Mouse (Mus musculus): ENCODE data around the gene Setd3. TPM values are rescaled to one million over a fixed set of nuclear protein-coding genes. Genes with fewer than 3 reads are reported as not detected.

Setd3 gene
- polyA plus RNA-seq, 1 experiment from 2014 or later = 53.2 TPM

- no peaks in the 10 kb centered on the region for H3K9me3 ChIP-seq (replicated peaks; ENCODE audit: control insufficient read depth, low read length)
- WGBS (ENCODE audit: insufficient replicate concordance) = 73% methylated on average over 8 of the region's 8 CpGs
- ATAC-seq (ENCODE audit: low read depth) = no peak
- no peak overlapping the region for H3K4me2 ChIP-seq (ENCODE audit: low read depth, low read length)
- H3K36me3 ChIP-seq (ENCODE audit: control insufficient read depth, insufficient read depth) = no peaks in the 10 kb centered on the region
- no peak overlapping the region for H3K27ac ChIP-seq (ENCODE audit: low read length)
- no peaks in the 10 kb centered on the region for H3K4me1 ChIP-seq (ENCODE audit: control insufficient read depth, low read depth, low read length)
- no peak overlapping the region for H3K9ac ChIP-seq (ENCODE audit: low read depth, low read length)
- H3K4me3 ChIP-seq (ENCODE audit: low read depth, low read length) = no peak overlapping the region
- no peaks in the 10 kb centered on the region for H3K27me3 ChIP-seq (ENCODE audit: control insufficient read depth, insufficient read depth, low read depth, low read length)
Observed at GRCm38 (mm10) chr12:108097643-108098042, 81.5 kb downstream of the Setd3 start.

GRCm38 (mm10) chr12:108088253-108088652 lies 90.9 kb downstream of the Setd3 start:
- ATAC-seq (ENCODE audit: low read depth) = no peak
- Histone ChIP-seq H3K4me2 (ENCODE audit: low read depth, low read length) (no peak overlapping the region), H3K27ac (ENCODE audit: low read length) (no peak overlapping the region), H3K36me3 (ENCODE audit: control insufficient read depth, insufficient read depth) (no peaks in the 10 kb centered on the region), H3K9me3 (replicated peaks; ENCODE audit: control insufficient read depth, low read length) (no peaks in the 10 kb centered on the region), H3K4me3 (ENCODE audit: low read depth, low read length) (no peak overlapping the region), H3K4me1 (ENCODE audit: control insufficient read depth, low read depth, low read length) (no peaks in the 10 kb centered on the region), H3K9ac (ENCODE audit: low read depth, low read length) (no peak overlapping the region), H3K27me3 (ENCODE audit: control insufficient read depth, insufficient read depth, low read depth, low read length) (no peaks in the 10 kb centered on the region)
- WGBS (ENCODE audit: insufficient replicate concordance) = 33% methylated on average over 9 of the region's 9 CpGs

DNA sequence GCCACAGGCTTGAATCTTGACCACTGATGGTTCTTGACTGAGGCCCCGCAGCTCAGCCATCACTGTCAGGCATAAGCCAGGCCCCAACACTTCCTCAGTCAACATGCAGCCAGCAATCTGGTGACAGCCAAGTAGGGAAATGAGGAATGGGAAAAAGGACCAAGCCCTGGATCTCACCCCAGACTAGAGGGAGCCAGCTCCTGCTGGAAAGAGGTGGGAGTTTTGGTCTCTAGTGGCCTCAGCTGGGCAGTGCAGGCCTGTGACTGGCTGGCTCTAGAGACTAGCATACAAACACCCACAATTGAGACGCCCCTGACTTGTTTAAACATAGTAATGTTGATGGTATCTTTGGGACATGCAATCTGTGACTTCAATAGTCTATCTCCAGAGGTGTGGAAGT lies 91.6 kb downstream of the Setd3 start:
- Histone ChIP-seq H3K27me3 (ENCODE audit: control insufficient read depth, insufficient read depth, low read depth, low read length) (no peaks in the 10 kb centered on the region), H3K36me3 (ENCODE audit: control insufficient read depth, insufficient read depth) (no peaks in the 10 kb centered on the region), H3K4me1 (ENCODE audit: control insufficient read depth, low read depth, low read length) (no peaks in the 10 kb centered on the region), H3K9me3 (replicated peaks; ENCODE audit: control insufficient read depth, low read length) (no peaks in the 10 kb centered on the region), H3K27ac (ENCODE audit: low read length) (no peak overlapping the region), H3K4me2 (ENCODE audit: low read depth, low read length) (no peak overlapping the region), H3K4me3 (ENCODE audit: low read depth, low read length) (no peak overlapping the region), H3K9ac (ENCODE audit: low read depth, low read length) (no peak overlapping the region)
- no peak for ATAC-seq (ENCODE audit: low read depth)
- WGBS (ENCODE audit: insufficient replicate concordance) = 37% methylated on average over 2 of the region's 2 CpGs

GRCm38 (mm10) chr12:108078122-108078752 lies 100.9 kb downstream of the Setd3 start:
- Histone ChIP-seq H3K27me3 (ENCODE audit: control insufficient read depth, insufficient read depth, low read depth, low read length) (no peaks in the 10 kb centered on the region), H3K27ac (ENCODE audit: low read length) (no peak overlapping the region), H3K36me3 (ENCODE audit: control insufficient read depth, insufficient read depth) (no peaks in the 10 kb centered on the region), H3K4me3 (ENCODE audit: low read depth, low read length) (no peak overlapping the region), H3K9me3 (replicated peaks; ENCODE audit: control insufficient read depth, low read length) (no peaks in the 10 kb centered on the region), H3K9ac (ENCODE audit: low read depth, low read length) (no peak overlapping the region), H3K4me2 (ENCODE audit: low read depth, low read length) (no peak overlapping the region), H3K4me1 (ENCODE audit: control insufficient read depth, low read depth, low read length) (no peaks in the 10 kb centered on the region)
- no peak for ATAC-seq (ENCODE audit: low read depth)
- WGBS (ENCODE audit: insufficient replicate concordance) = 57% methylated on average over 10 of the region's 10 CpGs

- Histone ChIP-seq H3K36me3 (ENCODE audit: control insufficient read depth, insufficient read depth) (no peaks in the 10 kb centered on the region), H3K4me3 (ENCODE audit: low read depth, low read length) (no peak overlapping the region), H3K9me3 (replicated peaks; ENCODE audit: control insufficient read depth, low read length) (no peaks in the 10 kb centered on the region), H3K27ac (ENCODE audit: low read length) (no peak overlapping the region), H3K9ac (ENCODE audit: low read depth, low read length) (no peak overlapping the region), H3K27me3 (ENCODE audit: control insufficient read depth, insufficient read depth, low read depth, low read length) (no peaks in the 10 kb centered on the region), H3K4me2 (ENCODE audit: low read depth, low read length) (no peak overlapping the region), H3K4me1 (ENCODE audit: control insufficient read depth, low read depth, low read length) (no peaks in the 10 kb centered on the region)
- 41% methylated on average over 5 of the region's 5 CpGs for WGBS (ENCODE audit: insufficient replicate concordance)
- no peak for ATAC-seq (ENCODE audit: low read depth)
Observed at GRCm38 (mm10) chr12:108072907-108073306, 106.2 kb downstream of the Setd3 start.

GRCm38 (mm10) chr12:108070685-108071662 lies 108.1 kb downstream of the Setd3 start:
- Histone ChIP-seq H3K27me3 (ENCODE audit: control insufficient read depth, insufficient read depth, low read depth, low read length) (no peaks in the 10 kb centered on the region), H3K4me3 (ENCODE audit: low read depth, low read length) (no peak overlapping the region), H3K27ac (ENCODE audit: low read length) (no peak overlapping the region), H3K9me3 (replicated peaks; ENCODE audit: control insufficient read depth, low read length) (no peaks in the 10 kb centered on the region), H3K4me2 (ENCODE audit: low read depth, low read length) (no peak overlapping the region), H3K4me1 (ENCODE audit: control insufficient read depth, low read depth, low read length) (no peaks in the 10 kb centered on the region), H3K9ac (ENCODE audit: low read depth, low read length) (no peak overlapping the region), H3K36me3 (ENCODE audit: control insufficient read depth, insufficient read depth) (no peaks in the 10 kb centered on the region)
- WGBS (ENCODE audit: insufficient replicate concordance) = 52% methylated on average over 21 of the region's 21 CpGs
- ATAC-seq (ENCODE audit: low read depth) = no peak

GRCm38 (mm10) chr12:108069504-108069903 lies 109.6 kb downstream of the Setd3 start:
- Histone ChIP-seq H3K36me3 (ENCODE audit: control insufficient read depth, insufficient read depth) (no peaks in the 10 kb centered on the region), H3K9me3 (replicated peaks; ENCODE audit: control insufficient read depth, low read length) (no peaks in the 10 kb centered on the region), H3K4me3 (ENCODE audit: low read depth, low read length) (no peak overlapping the region), H3K4me1 (ENCODE audit: control insufficient read depth, low read depth, low read length) (no peaks in the 10 kb centered on the region), H3K27me3 (ENCODE audit: control insufficient read depth, insufficient read depth, low read depth, low read length) (no peaks in the 10 kb centered on the region), H3K9ac (ENCODE audit: low read depth, low read length) (no peak overlapping the region), H3K27ac (ENCODE audit: low read length) (no peak overlapping the region), H3K4me2 (ENCODE audit: low read depth, low read length) (no peak overlapping the region)
- WGBS (ENCODE audit: insufficient replicate concordance) = 58% methylated on average over 6 of the region's 6 CpGs
- no peak for ATAC-seq (ENCODE audit: low read depth)

DNA sequence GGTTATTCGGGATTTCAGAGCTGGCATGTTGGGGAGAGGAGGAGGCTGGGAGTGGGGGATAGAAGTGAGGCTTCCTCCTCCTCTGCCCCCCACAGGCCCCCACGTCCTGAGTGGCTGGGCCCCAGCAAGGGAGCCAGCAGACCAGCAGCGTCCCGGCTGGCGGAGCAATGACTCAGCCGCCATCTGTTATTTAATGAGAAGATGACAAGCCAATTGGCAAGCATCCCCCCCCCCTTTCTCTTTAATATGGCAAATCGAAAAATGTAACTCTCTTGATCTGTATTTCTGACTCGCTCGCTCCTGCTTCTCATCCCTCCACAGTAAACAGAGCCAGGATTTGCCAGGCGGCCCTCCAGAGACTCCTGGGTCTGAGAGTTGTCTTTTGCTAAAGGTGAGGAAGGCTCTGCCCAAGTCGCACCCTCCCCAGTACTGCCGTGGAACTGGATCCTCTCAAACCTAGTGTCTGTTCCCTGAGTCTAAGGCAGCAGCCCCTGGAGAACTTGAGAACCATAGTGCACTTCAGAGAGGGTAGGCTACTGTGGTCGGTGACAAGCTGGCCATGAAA lies 111.2 kb downstream of the Setd3 start:
- no peaks in the 10 kb centered on the region for H3K36me3 ChIP-seq (ENCODE audit: control insufficient read depth, insufficient read depth)
- H3K4me3 ChIP-seq (ENCODE audit: low read depth, low read length) = no peak overlapping the region
- H3K27ac ChIP-seq (ENCODE audit: low read length) = no peak overlapping the region
- no peak overlapping the region for H3K4me2 ChIP-seq (ENCODE audit: low read depth, low read length)
- no peak overlapping the region for H3K9ac ChIP-seq (ENCODE audit: low read depth, low read length)
- WGBS (ENCODE audit: insufficient replicate concordance) = 61% methylated on average over 13 of the region's 13 CpGs
- H3K4me1 ChIP-seq (ENCODE audit: control insufficient read depth, low read depth, low read length) = no peaks in the 10 kb centered on the region
- no peak for ATAC-seq (ENCODE audit: low read depth)
- no peaks in the 10 kb centered on the region for H3K9me3 ChIP-seq (replicated peaks; ENCODE audit: control insufficient read depth, low read length)
- H3K27me3 ChIP-seq (ENCODE audit: control insufficient read depth, insufficient read depth, low read depth, low read length) = no peaks in the 10 kb centered on the region

DNA sequence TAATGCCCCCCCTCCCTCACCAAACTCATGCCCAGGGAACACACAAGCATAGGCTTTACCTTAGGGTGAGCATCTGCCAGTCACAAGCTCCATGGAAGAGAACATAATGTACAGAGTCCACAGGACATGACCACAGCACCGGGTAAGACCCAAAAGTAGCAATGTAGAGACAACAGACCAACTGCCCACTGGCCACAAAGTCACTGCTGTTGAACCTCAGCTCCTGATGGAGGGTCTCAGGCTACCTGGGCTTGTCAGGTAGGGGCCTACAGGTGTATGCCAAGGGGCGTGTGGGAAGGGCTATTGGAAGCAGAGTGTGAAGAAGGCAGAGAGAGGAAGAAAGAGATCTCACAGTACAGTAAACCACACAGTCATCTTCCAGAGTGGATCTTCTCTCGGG lies 111.9 kb downstream of the Setd3 start:
- H3K4me1 ChIP-seq (ENCODE audit: control insufficient read depth, low read depth, low read length) = no peaks in the 10 kb centered on the region
- no peak overlapping the region for H3K27ac ChIP-seq (ENCODE audit: low read length)
- no peaks in the 10 kb centered on the region for H3K27me3 ChIP-seq (ENCODE audit: control insufficient read depth, insufficient read depth, low read depth, low read length)
- H3K36me3 ChIP-seq (ENCODE audit: control insufficient read depth, insufficient read depth) = no peaks in the 10 kb centered on the region
- WGBS (ENCODE audit: insufficient replicate concordance) = 51% methylated on average over 3 of the region's 3 CpGs
- H3K4me3 ChIP-seq (ENCODE audit: low read depth, low read length) = no peak overlapping the region
- H3K4me2 ChIP-seq (ENCODE audit: low read depth, low read length) = no peak overlapping the region
- ATAC-seq (ENCODE audit: low read depth) = no peak
- no peak overlapping the region for H3K9ac ChIP-seq (ENCODE audit: low read depth, low read length)
- no peaks in the 10 kb centered on the region for H3K9me3 ChIP-seq (replicated peaks; ENCODE audit: control insufficient read depth, low read length)
